In genomic region chr4:97647700-97648435, GRCm38 (mm10) we compare ENCODE assay signal across 8 mouse cellular contexts.
DNase-seq lines count a peak whose midpoint lies in the region; ATAC-seq and TF ChIP-seq lines count a peak whose summit lies in the region.

No protein-coding gene starts in this region.

- H3K9ac ChIP-seq in forebrain, postnatal 0 days: no peak overlapping the region

- TF ChIP-seq CTCF in forebrain, postnatal 0 days (IDR thresholded peaks at IDR 0.05; ENCODE audit: low read depth): no peak

- no peaks in the 10 kb centered on the region for H3K9me3 ChIP-seq in forebrain, postnatal 0 days (ENCODE audit: low read length)

- H3K4me2 ChIP-seq in forebrain, postnatal 0 days (ENCODE audit: low read depth): peak overlapping the region; percentile 26

- peaks cover 17% of the 10 kb centered on the region for H3K4me1 ChIP-seq in forebrain, postnatal 0 days (ENCODE audit: insufficient read depth)

- peak overlapping the region; percentile 71 for H3K27ac ChIP-seq in forebrain, postnatal 0 days (ENCODE audit: low read depth, low read length)

- WGBS in forebrain, postnatal 0 days: 35% methylated on average over 15 of the region's 15 CpGs

- DNase-seq in gastrocnemius, postnatal 10 days: peak; percentile 11
- no peak for DNase-seq in gastrocnemius, adult 8-10 months (ENCODE audit: low spot score in 2 of 2)
- DNase-seq in cerebellum, adult 11-12 months: peak; percentile 88
- peak; percentile 76 for DNase-seq in forebrain, postnatal 0 days
- DNase-seq in layer of hippocampus, postnatal 36 days: peak; percentile 53 to 55
- peak; percentile 16 to 32 for DNase-seq in right cerebral cortex, postnatal 36 days (ENCODE audit: low spot score in 2 of 2)
- DNase-seq in testis, postnatal 14 days (ENCODE audit: low spot score): no peak
- no peak for DNase-seq in spleen, postnatal 36 days (ENCODE audit: low spot score in 2 of 2)

- H3K36me3 ChIP-seq in forebrain, postnatal 0 days (ENCODE audit: insufficient read depth): no peaks in the 10 kb centered on the region

- ATAC-seq in forebrain, postnatal 0 days: peak; percentile 28

- no peaks in the 10 kb centered on the region for H3K27me3 ChIP-seq in forebrain, postnatal 0 days (ENCODE audit: insufficient read depth, low read length)

- no peak overlapping the region for H3K4me3 ChIP-seq in forebrain, postnatal 0 days (ENCODE audit: low read depth, low read length)

Comparison
In these comparisons a context has a peak if more than half of its experiments do, and no peak if none do; other contexts are left out.
1. DNase-seq: peak in gastrocnemius, postnatal 10 days (single experiment), cerebellum, adult 11-12 months (single experiment), forebrain, postnatal 0 days (single experiment), layer of hippocampus, postnatal 36 days (2 of 2) and right cerebral cortex, postnatal 36 days (2 of 2); none in gastrocnemius, adult 8-10 months (0 of 2), testis, postnatal 14 days (single experiment) and spleen, postnatal 36 days (0 of 2).